Mouse (Mus musculus) layer of hippocampus, adult 2 months (tissue): ENCODE data around the gene Fam102a. TPM values are rescaled to one million over a fixed set of nuclear protein-coding genes. Genes with fewer than 3 reads are reported as not detected.

Experiments used
- DNase-seq, 2 experiments: peaks; one replicate each; pipeline ENCODE4 v3.0.0; 2022; ENCODE audit warnings: low spot score in 2 of 2
- H3K27ac ChIP-seq: fragments of 200-600 bp; 2 replicates; pipeline ENCODE4 v1.8.1; 2022
- H3K4me3 ChIP-seq: fragments of 200-600 bp; 2 replicates; pipeline ENCODE4 v1.8.1; 2022; ENCODE audit warnings: mild to moderate bottlenecking
- CTCF ChIP-seq: fragments of 200-600 bp; conservative IDR thresholded peaks from 2 replicates; pipeline ENCODE4 v1.8.1; 2022; ENCODE audit warnings: antibody characterized with exemption, mild to moderate bottlenecking, moderate library complexity
- total RNA-seq, 2 experiments: library from RNA; stranded (reverse); gene quantifications; 2 replicates each; pipeline ENCODE4 v1.2.3; 2021

Fam102a gene
- total RNA-seq, 2 experiments from 2014 or later, result 77.1 TPM

- Histone ChIP-seq H3K27ac (no peak overlapping the region), H3K4me3 (no peak overlapping the region)
- no peak for DNase-seq
- TF ChIP-seq CTCF, result no peak
These were observed 33.3 kb upstream of the Fam102a start for GRCm38 (mm10) chr2:32501754-32502324.

- no peak for TF ChIP-seq CTCF
- DNase-seq, result no peak
- Histone ChIP-seq H3K4me3 (no peak overlapping the region), H3K27ac (no peak overlapping the region)
These were observed 32.3 kb upstream of the Fam102a start for GRCm38 (mm10) chr2:32502843-32503242.

GRCm38 (mm10) chr2:32503588-32503987, 31.5 kb upstream of the Fam102a start:
- H3K4me3 ChIP-seq, result no peak overlapping the region
- TF ChIP-seq CTCF, result no peak
- DNase-seq, result no peak
- no peak overlapping the region for H3K27ac ChIP-seq

- TF ChIP-seq CTCF, result peak; percentile 35
- DNase-seq, result no peak
- Histone ChIP-seq H3K27ac (no peak overlapping the region), H3K4me3 (no peak overlapping the region)
These were observed 29.6 kb upstream of the Fam102a start for GRCm38 (mm10) chr2:32505536-32505935.

GRCm38 (mm10) chr2:32506673-32507668, 28.2 kb upstream of the Fam102a start:
- no peak overlapping the region for H3K27ac ChIP-seq
- no peak for TF ChIP-seq CTCF
- no peak overlapping the region for H3K4me3 ChIP-seq
- no peak for DNase-seq

- Histone ChIP-seq H3K4me3 (no peak overlapping the region), H3K27ac (no peak overlapping the region)
- no peak for TF ChIP-seq CTCF
- DNase-seq, result no peak
These were observed 27.2 kb upstream of the Fam102a start for GRCm38 (mm10) chr2:32507906-32508305.

GRCm38 (mm10) chr2:32509287-32509686, 25.8 kb upstream of the Fam102a start:
- DNase-seq, result no peak
- no peak for TF ChIP-seq CTCF
- Histone ChIP-seq H3K4me3 (no peak overlapping the region), H3K27ac (peak overlapping the region; percentile 55)

GRCm38 (mm10) chr2:32509896-32510295, 25.2 kb upstream of the Fam102a start:
- Histone ChIP-seq H3K27ac (peak overlapping the region; percentile 55), H3K4me3 (no peak overlapping the region)
- DNase-seq, result no peak
- TF ChIP-seq CTCF, result no peak

GRCm38 (mm10) chr2:32512592-32512991, 22.5 kb upstream of the Fam102a start:
- no peak for DNase-seq
- no peak for TF ChIP-seq CTCF
- Histone ChIP-seq H3K4me3 (no peak overlapping the region), H3K27ac (no peak overlapping the region)

- no peak for TF ChIP-seq CTCF
- no peak overlapping the region for H3K27ac ChIP-seq
- DNase-seq, result no peak
- no peak overlapping the region for H3K4me3 ChIP-seq
These were observed 20.8 kb upstream of the Fam102a start for GRCm38 (mm10) chr2:32514335-32514734.

- no peak for TF ChIP-seq CTCF
- no peak for DNase-seq
- Histone ChIP-seq H3K4me3 (no peak overlapping the region), H3K27ac (no peak overlapping the region)
These were observed 17.8 kb upstream of the Fam102a start for GRCm38 (mm10) chr2:32517233-32517867.

GRCm38 (mm10) chr2:32520034-32520990, 14.8 kb upstream of the Fam102a start:
- DNase-seq, result no peak
- no peak overlapping the region for H3K27ac ChIP-seq
- TF ChIP-seq CTCF, result no peak

More at GRCm38 (mm10) chr2:32520034-32520990, 14.8 kb upstream of the Fam102a start:
- no peak overlapping the region for H3K4me3 ChIP-seq
